Mouse (Mus musculus) heart, embryonic 16.5 days (tissue): ENCODE measurements around the gene Rad51b. TPM values are rescaled to one million over a fixed set of nuclear protein-coding genes. Genes with fewer than 3 reads are reported as not detected.
A peak's percentile ranks its signal among the peaks of the same experiment; 100 is the strongest.

ENCODE experiments used
- ATAC-seq: fragments of 200-750 bp; cut with Nextera tagmentation; replicated peaks from 2 replicates; pipeline ENCODE4 v1.8.0; 2017; ENCODE audit warnings: moderate number of reproducible peaks; ENCODE audit not compliant: insufficient read depth, low FRiP score; ENCODE audit errors: extremely low read depth
- H3K27ac ChIP-seq: fragments of 300-500 bp; sonication (generic); 2 replicates; pipeline ENCODE4 v1.5.1; 2014; ENCODE audit warnings: mild to moderate bottlenecking, low read length, control low read depth, moderate library complexity
- H3K27me3 ChIP-seq: fragments of 300-500 bp; sonication (generic); 2 replicates; pipeline ENCODE4 v1.6.1; 2014; ENCODE audit warnings: low read length, mixed read lengths; ENCODE audit not compliant: control insufficient read depth, insufficient read depth
- H3K36me3 ChIP-seq: fragments of 300-500 bp; sonication (generic); 2 replicates; pipeline ENCODE4 v1.6.1; 2014; ENCODE audit not compliant: control insufficient read depth, insufficient read depth
- H3K4me1 ChIP-seq: fragments of 300-500 bp; sonication (generic); 2 replicates; pipeline ENCODE4 v1.6.1; 2014; ENCODE audit warnings: low read length, mixed read lengths; ENCODE audit not compliant: control insufficient read depth, insufficient read depth
- H3K4me2 ChIP-seq: fragments of 300-500 bp; sonication (generic); 2 replicates; pipeline ENCODE4 v1.6.1; 2014; ENCODE audit warnings: low read depth, mild to moderate bottlenecking, control low read depth, low read length
- H3K4me3 ChIP-seq: fragments of 300-500 bp; sonication (generic); 2 replicates; pipeline ENCODE4 v1.5.1; 2014; ENCODE audit warnings: mild to moderate bottlenecking, control low read depth, low read length
- H3K9ac ChIP-seq: fragments of 300-500 bp; sonication (generic); 2 replicates; pipeline ENCODE4 v1.6.1; 2014; ENCODE audit warnings: low read length, control low read depth
- H3K9me3 ChIP-seq: fragments of 300-500 bp; sonication (generic); replicated peaks from 2 replicates; pipeline ENCODE4 v1.6.1; 2016; ENCODE audit warnings: low read length; ENCODE audit not compliant: control insufficient read depth
- WGBS: fragments of 180-500 bp; shearing (Covaris S2); extraction: QIAGEN DNeasy Blood & Tissue Kit; methylation state at CpG from one replicate; pipeline ENCODE4 v1.1.7; 2014; 5-methylcytosine and 5-hydroxymethylcytosine counted together
- polyA plus RNA-seq: library from polyadenylated mRNA; unstranded; fragments of >200 nt; fragmentation: Nextera tagmentation; extraction: Ambion mirVana; gene quantifications from 2 replicates; pipeline ENCODE4 v1.2.1, GENCODE M21; 2015

Rad51b gene
- polyA plus RNA-seq, 1 experiment from 2014 or later = 5.0 TPM

- H3K4me1 ChIP-seq = peaks cover 5% of the 10 kb centered on the region
- no peak overlapping the region for H3K4me2 ChIP-seq
- H3K36me3 ChIP-seq = no peaks in the 10 kb centered on the region
- 18% methylated on average over 10 of the region's 10 CpGs for WGBS
- H3K27me3 ChIP-seq = no peaks in the 10 kb centered on the region
- no peak overlapping the region for H3K9ac ChIP-seq
- no peak overlapping the region for H3K4me3 ChIP-seq
- no peaks in the 10 kb centered on the region for H3K9me3 ChIP-seq
- no peak overlapping the region for H3K27ac ChIP-seq
- ATAC-seq = 0 out of 2 replicates have a peak, but pooled peaks have one; percentile 80
Measured at GRCm38 (mm10) chr12:79358613-79359218, 61.6 kb downstream of the Rad51b start.

GRCm38 (mm10) chr12:79359404-79359803, 62.3 kb downstream of the Rad51b start:
- no peaks in the 10 kb centered on the region for H3K27me3 ChIP-seq
- no peak overlapping the region for H3K4me3 ChIP-seq
- H3K4me1 ChIP-seq = peaks cover 4% of the 10 kb centered on the region
- H3K9me3 ChIP-seq = no peaks in the 10 kb centered on the region
- no peak overlapping the region for H3K4me2 ChIP-seq
- no peak for ATAC-seq
- H3K27ac ChIP-seq = no peak overlapping the region
- WGBS = 96% methylated on average over 2 of the region's 2 CpGs
- no peaks in the 10 kb centered on the region for H3K36me3 ChIP-seq
- H3K9ac ChIP-seq = no peak overlapping the region

- no peak overlapping the region for H3K27ac ChIP-seq
- ATAC-seq = no peak
- H3K4me3 ChIP-seq = no peak overlapping the region
- no peak overlapping the region for H3K4me2 ChIP-seq
- peaks cover 3% of the 10 kb centered on the region for H3K9me3 ChIP-seq
- 76% methylated on average over 1 of the region's 1 CpGs for WGBS
- H3K9ac ChIP-seq = no peak overlapping the region
- no peaks in the 10 kb centered on the region for H3K27me3 ChIP-seq
- H3K4me1 ChIP-seq = peaks cover 3% of the 10 kb centered on the region; the same call in 1 of the 2 replicates
- peaks cover 3% of the 10 kb centered on the region; the same call in 1 of the 2 replicates for H3K36me3 ChIP-seq
Measured at GRCm38 (mm10) chr12:79362219-79362618, 65.1 kb downstream of the Rad51b start.

- H3K9me3 ChIP-seq = peaks cover 8% of the 10 kb centered on the region
- peaks cover 12% of the 10 kb centered on the region for H3K4me1 ChIP-seq
- H3K4me3 ChIP-seq = no peak overlapping the region
- WGBS = 64% methylated on average over 2 of the region's 2 CpGs
- H3K27me3 ChIP-seq = no peaks in the 10 kb centered on the region
- no peak overlapping the region for H3K4me2 ChIP-seq
- no peak overlapping the region for H3K9ac ChIP-seq
- ATAC-seq = no peak
- no peak overlapping the region for H3K27ac ChIP-seq
- peaks cover 6% of the 10 kb centered on the region; the same call in 1 of the 2 replicates for H3K36me3 ChIP-seq
Measured at GRCm38 (mm10) chr12:79364284-79364683, 67.2 kb downstream of the Rad51b start.

GRCm38 (mm10) chr12:79368818-79369217, 71.7 kb downstream of the Rad51b start:
- no peak overlapping the region for H3K4me3 ChIP-seq
- H3K4me1 ChIP-seq = peaks cover 16% of the 10 kb centered on the region
- peak; percentile 70 for ATAC-seq
- WGBS = 30% methylated on average over 3 of the region's 3 CpGs
- peaks cover 8% of the 10 kb centered on the region for H3K9me3 ChIP-seq
- no peak overlapping the region for H3K4me2 ChIP-seq
- H3K27ac ChIP-seq = peak overlapping the region; percentile 54; the same call in 1 of the 2 replicates
- H3K36me3 ChIP-seq = peaks cover 6% of the 10 kb centered on the region; the same call in 1 of the 2 replicates
- H3K9ac ChIP-seq = no peak overlapping the region
- no peaks in the 10 kb centered on the region for H3K27me3 ChIP-seq

GRCm38 (mm10) chr12:79369512-79370165, 72.6 kb downstream of the Rad51b start:
- ATAC-seq = no peak
- WGBS = 68% methylated on average over 7 of the region's 7 CpGs
- Histone ChIP-seq H3K9ac (no peak overlapping the region), H3K4me1 (peaks cover 14% of the 10 kb centered on the region), H3K9me3 (peaks cover 8% of the 10 kb centered on the region), H3K36me3 (peaks cover 6% of the 10 kb centered on the region; the same call in 1 of the 2 replicates), H3K4me2 (no peak overlapping the region), H3K27ac (0 out of 2 replicates have a peak overlapping the region, but pooled peaks have one; percentile 54), H3K4me3 (no peak overlapping the region), H3K27me3 (no peaks in the 10 kb centered on the region)

- no peaks in the 10 kb centered on the region for H3K27me3 ChIP-seq
- ATAC-seq = no peak
- peaks cover 13% of the 10 kb centered on the region for H3K4me1 ChIP-seq
- peaks cover under 1% of the 10 kb centered on the region; the same call in 1 of the 2 replicates for H3K36me3 ChIP-seq
- H3K9ac ChIP-seq = no peak overlapping the region
- H3K4me2 ChIP-seq = no peak overlapping the region
- no peak overlapping the region for H3K4me3 ChIP-seq
- WGBS = 72% methylated on average over 5 of the region's 5 CpGs
- peaks cover 1% of the 10 kb centered on the region for H3K9me3 ChIP-seq
- H3K27ac ChIP-seq = no peak overlapping the region
Measured at GRCm38 (mm10) chr12:79372697-79373096, 75.6 kb downstream of the Rad51b start.

- Histone ChIP-seq H3K9me3 (no peaks in the 10 kb centered on the region), H3K4me3 (no peak overlapping the region), H3K27me3 (no peaks in the 10 kb centered on the region), H3K27ac (no peak overlapping the region), H3K36me3 (no peaks in the 10 kb centered on the region), H3K9ac (no peak overlapping the region), H3K4me2 (no peak overlapping the region), H3K4me1 (peaks cover 7% of the 10 kb centered on the region)
- no peak for ATAC-seq
- 68% methylated on average over 1 of the region's 1 CpGs for WGBS
Measured at GRCm38 (mm10) chr12:79377378-79377777, 80.3 kb downstream of the Rad51b start.

GRCm38 (mm10) chr12:79377861-79378260, 80.8 kb downstream of the Rad51b start:
- no peak overlapping the region for H3K9ac ChIP-seq
- H3K4me2 ChIP-seq = no peak overlapping the region
- WGBS = 7% methylated on average over 4 of the region's 4 CpGs

More at GRCm38 (mm10) chr12:79377861-79378260, 80.8 kb downstream of the Rad51b start:
- H3K27ac ChIP-seq = no peak overlapping the region
- ATAC-seq = no peak
- peaks cover 8% of the 10 kb centered on the region for H3K4me1 ChIP-seq
- no peaks in the 10 kb centered on the region for H3K27me3 ChIP-seq
- no peaks in the 10 kb centered on the region for H3K36me3 ChIP-seq
- no peaks in the 10 kb centered on the region for H3K9me3 ChIP-seq
- no peak overlapping the region for H3K4me3 ChIP-seq
